Mouse (Mus musculus): ENCODE results near the gene Smok3a. TPM values are rescaled to one million over a fixed set of nuclear protein-coding genes. Genes with fewer than 3 reads are reported as not detected.

The Smok3a gene
- total and polyA plus RNA-seq, 2 experiments, result not detected

DNA sequence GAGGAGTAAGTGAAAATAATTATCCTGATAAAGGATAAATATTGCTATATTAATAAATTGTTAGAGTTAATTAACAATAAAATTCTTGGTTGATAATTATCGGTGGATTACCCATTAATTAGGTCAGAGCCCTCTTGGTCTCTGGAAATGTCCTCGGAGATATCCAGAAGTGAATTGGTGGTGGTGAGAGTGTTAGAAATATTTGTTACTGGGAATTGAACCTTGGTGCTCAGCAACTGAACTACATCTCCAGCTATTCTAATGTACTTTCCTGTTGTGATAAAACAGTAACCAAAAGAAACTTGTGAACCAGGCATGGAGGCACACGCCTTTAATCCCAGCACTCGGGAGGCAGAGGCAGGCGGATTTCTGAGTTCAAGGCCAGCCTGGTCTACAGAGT is 59.4 kb downstream of the Smok3a start:
- peak; percentile 46 for DNase-seq (ENCODE audit: extremely low read depth, low read depth, low spot score)
- Histone ChIP-seq H3K27ac (replicated peaks; ENCODE audit: insufficient read depth, low read depth, low read length) (no peak overlapping the region), H3K27me3 (ENCODE audit: control insufficient read depth, insufficient read depth, low read length) (no peaks in the 10 kb centered on the region), H3K79me2 (ENCODE audit: control insufficient read depth, insufficient read depth, low read length) (peaks cover 5% of the 10 kb centered on the region; the same call in 1 of the 2 replicates), H3K36me3 (ENCODE audit: control insufficient read depth, insufficient read depth, low read length) (no peaks in the 10 kb centered on the region), H3K9ac (ENCODE audit: low read depth, low read length) (no peak overlapping the region), H3K4me1 (ENCODE audit: control insufficient read depth, insufficient read depth, low read length) (peaks cover 22% of the 10 kb centered on the region), H3K4me3 (ENCODE audit: insufficient read depth, low read depth, low read length) (no peak overlapping the region)
- TF ChIP-seq POLR2A (IDR thresholded peaks at IDR 0.05; ENCODE audit: extremely low read depth, insufficient read depth, low read length), result no peak
- 52% methylated on average over 5 of the region's 5 CpGs for WGBS

DNA sequence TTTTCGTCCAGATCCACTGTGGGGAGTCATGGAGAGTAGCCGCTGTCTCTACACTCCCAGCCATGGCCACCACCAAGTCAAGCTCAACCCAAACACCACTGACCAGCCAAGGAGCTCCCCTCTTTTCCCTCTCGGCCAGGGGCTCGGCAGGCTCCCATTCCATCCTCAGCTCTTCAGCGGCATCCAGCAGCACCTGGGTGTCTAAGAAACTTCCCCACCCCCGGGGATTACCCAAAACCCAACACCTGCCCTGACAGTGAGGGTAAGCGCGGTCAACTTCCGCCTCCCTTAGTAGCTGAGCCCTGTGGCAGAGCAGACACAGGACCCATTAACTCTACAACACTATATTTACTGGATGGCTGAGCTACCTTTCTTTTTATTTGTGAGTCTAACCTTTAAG is 60.4 kb downstream of the Smok3a start:
- H3K4me1 ChIP-seq (ENCODE audit: control insufficient read depth, insufficient read depth, low read length), result peaks cover 17% of the 10 kb centered on the region
- no peaks in the 10 kb centered on the region for H3K27me3 ChIP-seq (ENCODE audit: control insufficient read depth, insufficient read depth, low read length)
- WGBS, result 92% methylated on average over 9 of the region's 9 CpGs
- H3K36me3 ChIP-seq (ENCODE audit: control insufficient read depth, insufficient read depth, low read length), result no peaks in the 10 kb centered on the region
- no peak for TF ChIP-seq POLR2A (IDR thresholded peaks at IDR 0.05; ENCODE audit: extremely low read depth, insufficient read depth, low read length)
- TF ChIP-seq CTCF (IDR thresholded peaks at IDR 0.05; ENCODE audit: low read depth, low read length), result no peak
- H3K27ac ChIP-seq (replicated peaks; ENCODE audit: insufficient read depth, low read depth, low read length), result peak overlapping the region; percentile 52
- peaks cover 7% of the 10 kb centered on the region; the same call in 1 of the 2 replicates for H3K79me2 ChIP-seq (ENCODE audit: control insufficient read depth, insufficient read depth, low read length)
- DNase-seq (ENCODE audit: extremely low read depth, low read depth, low spot score), result no peak
- no peak overlapping the region for H3K4me3 ChIP-seq (ENCODE audit: insufficient read depth, low read depth, low read length)
- H3K9ac ChIP-seq (ENCODE audit: low read depth, low read length), result no peak overlapping the region

DNA sequence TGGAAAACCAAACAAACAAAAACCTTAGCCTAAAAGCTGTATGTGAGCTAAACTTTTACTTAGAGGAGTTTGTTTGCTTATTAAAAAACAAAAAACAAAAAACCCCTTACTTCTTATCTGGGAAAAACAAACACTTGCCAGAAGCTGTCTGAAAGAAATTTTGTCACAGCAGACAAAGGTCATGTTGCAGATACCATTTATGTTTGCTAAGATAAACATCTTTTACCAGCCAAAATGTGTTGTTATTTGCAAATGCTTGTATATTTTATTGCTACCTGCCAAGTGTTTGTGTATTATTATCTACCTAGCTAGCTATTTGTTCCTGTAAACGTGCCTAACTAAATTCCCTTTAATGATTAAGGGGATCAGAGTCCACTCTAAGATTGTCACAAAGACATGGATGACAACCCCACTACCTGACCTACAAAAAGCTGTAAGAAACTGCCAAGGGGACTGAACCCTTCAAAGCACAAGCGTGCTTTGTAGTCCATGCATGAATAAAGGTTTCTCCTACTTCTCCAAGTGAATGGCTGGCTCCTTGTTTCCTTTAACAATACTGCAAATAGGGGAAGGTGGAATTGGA is 62.3 kb downstream of the Smok3a start:
- Histone ChIP-seq H3K27me3 (ENCODE audit: control insufficient read depth, insufficient read depth, low read length) (no peaks in the 10 kb centered on the region), H3K27ac (replicated peaks; ENCODE audit: insufficient read depth, low read depth, low read length) (peak overlapping the region; percentile 88), H3K4me1 (ENCODE audit: control insufficient read depth, insufficient read depth, low read length) (peaks cover 24% of the 10 kb centered on the region), H3K36me3 (ENCODE audit: control insufficient read depth, insufficient read depth, low read length) (peaks cover 7% of the 10 kb centered on the region), H3K9ac (ENCODE audit: low read depth, low read length) (no peak overlapping the region), H3K79me2 (ENCODE audit: control insufficient read depth, insufficient read depth, low read length) (peaks cover 10% of the 10 kb centered on the region; the same call in 1 of the 2 replicates), H3K4me3 (ENCODE audit: insufficient read depth, low read depth, low read length) (no peak overlapping the region)
- WGBS, result 19% methylated on average over 2 of the region's 2 CpGs
- TF ChIP-seq POLR2A (IDR thresholded peaks at IDR 0.05; ENCODE audit: extremely low read depth, insufficient read depth, low read length), result no peak
- no peak for TF ChIP-seq CTCF (IDR thresholded peaks at IDR 0.05; ENCODE audit: low read depth, low read length)
- peak; percentile 96 for DNase-seq (ENCODE audit: extremely low read depth, low read depth, low spot score)

DNA sequence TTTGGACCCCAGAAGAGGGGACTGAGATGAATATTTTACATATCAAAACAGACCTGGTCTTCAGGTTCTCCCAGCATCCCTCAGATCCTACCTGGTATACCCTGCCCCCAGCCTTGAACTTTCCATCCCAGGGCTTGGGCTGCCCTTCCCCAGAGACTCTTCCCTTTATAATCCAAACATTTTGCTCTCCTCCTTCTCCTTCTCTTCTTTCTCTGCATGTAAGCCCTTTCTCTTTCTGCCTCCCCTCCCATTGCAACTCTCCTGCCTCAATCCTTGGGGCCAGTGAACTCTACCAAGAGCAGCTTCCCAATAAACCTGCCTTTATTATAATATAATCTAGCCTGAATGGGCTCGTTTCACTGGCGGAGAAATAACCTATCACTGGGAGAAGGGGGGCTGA is 62.9 kb downstream of the Smok3a start:
- Histone ChIP-seq H3K36me3 (ENCODE audit: control insufficient read depth, insufficient read depth, low read length) (peaks cover 7% of the 10 kb centered on the region), H3K4me1 (ENCODE audit: control insufficient read depth, insufficient read depth, low read length) (peaks cover 27% of the 10 kb centered on the region), H3K27me3 (ENCODE audit: control insufficient read depth, insufficient read depth, low read length) (no peaks in the 10 kb centered on the region), H3K4me3 (ENCODE audit: insufficient read depth, low read depth, low read length) (no peak overlapping the region), H3K79me2 (ENCODE audit: control insufficient read depth, insufficient read depth, low read length) (peaks cover 10% of the 10 kb centered on the region; the same call in 1 of the 2 replicates), H3K9ac (ENCODE audit: low read depth, low read length) (no peak overlapping the region), H3K27ac (replicated peaks; ENCODE audit: insufficient read depth, low read depth, low read length) (peak overlapping the region; percentile 68)
- DNase-seq (ENCODE audit: extremely low read depth, low read depth, low spot score), result no peak
- TF ChIP-seq CTCF (IDR thresholded peaks at IDR 0.05; ENCODE audit: low read depth, low read length) (no peak), POLR2A (IDR thresholded peaks at IDR 0.05; ENCODE audit: extremely low read depth, insufficient read depth, low read length) (no peak)
- WGBS, result 94% methylated on average over 2 of the region's 2 CpGs

Other genes with a start within 250 kb of the Smok3a start
- 11.5 and 16.7 TPM in 2 replicates for gene Ppp1r35, start 242.4 kb upstream of the Smok3a start, total RNA-seq (2014; rRNA removed)
- 28.9 and 34.0 TPM in 2 replicates for gene Ppp1r35, start 242.4 kb upstream of the Smok3a start, polyA plus RNA-seq (2012; rRNA removed)
- 13.7 and 15.9 TPM in 2 replicates for gene Mepce, start 233.6 kb upstream of the Smok3a start, total RNA-seq (2014; rRNA removed)
- gene Mepce, start 233.6 kb upstream of the Smok3a start, polyA plus RNA-seq (2012; rRNA removed), result 16.3 and 18.7 TPM in 2 replicates
- 3.3 and 4.2 TPM in 2 replicates for gene Zcwpw1, start 233.5 kb upstream of the Smok3a start, total RNA-seq (2014; rRNA removed)
- 1.7 and 1.9 TPM in 2 replicates for gene Zcwpw1, start 233.5 kb upstream of the Smok3a start, polyA plus RNA-seq (2012; rRNA removed)
- gene Pilra, start 185.0 kb upstream of the Smok3a start, total RNA-seq (2014; rRNA removed), result 3.2 TPM in 2 replicates
- 2.3 and 2.4 TPM in 2 replicates for gene Pilra, start 185.0 kb upstream of the Smok3a start, polyA plus RNA-seq (2012; rRNA removed)
- 3.2 and 6.1 TPM in 2 replicates for gene Pilrb1, start 163.2 kb upstream of the Smok3a start, total RNA-seq (2014; rRNA removed)
- gene Pilrb1, start 163.2 kb upstream of the Smok3a start, polyA plus RNA-seq (2012; rRNA removed), result 2.7 and 5.1 TPM in 2 replicates
- 2.1 and 3.7 TPM in 2 replicates for gene Pilrb2, start 149.4 kb upstream of the Smok3a start, total RNA-seq (2014; rRNA removed)
- gene Pilrb2, start 149.4 kb upstream of the Smok3a start, polyA plus RNA-seq (2012; rRNA removed), result 2.2 and 4.4 TPM in 2 replicates
- 141 and 173 TPM in 2 replicates for gene Cyp3a13, start 99.6 kb upstream of the Smok3a start, total RNA-seq (2014; rRNA removed)
- gene Cyp3a13, start 99.6 kb upstream of the Smok3a start, polyA plus RNA-seq (2012; rRNA removed), result 22.9 and 28.6 TPM in 2 replicates
- 0.47 and 0.55 TPM in 2 replicates for gene Gjc3, start 58.2 kb upstream of the Smok3a start, total RNA-seq (2014; rRNA removed)
- 0.18 and 0.44 TPM in 2 replicates for gene Gjc3, start 58.2 kb upstream of the Smok3a start, polyA plus RNA-seq (2012; rRNA removed)
- 1,462 and 1,614 TPM in 2 replicates for gene Azgp1, start 39.7 kb upstream of the Smok3a start, total RNA-seq (2014; rRNA removed)
- 1,097 and 1,209 TPM in 2 replicates for gene Azgp1, start 39.7 kb upstream of the Smok3a start, polyA plus RNA-seq (2012; rRNA removed)
- gene Smok3b, start 168 bp downstream of the Smok3a start, total RNA-seq (2014; rRNA removed), result 0.37 TPM in 1 of 2 replicates, not detected in the other
- gene Smok3b, start 168 bp downstream of the Smok3a start, polyA plus RNA-seq (2012; rRNA removed), result not detected in 2 replicates
- gene Smok3c, start 31.9 kb downstream of the Smok3a start, total RNA-seq (2014; rRNA removed), result not detected in 2 replicates
- not detected in 2 replicates for gene Smok3c, start 31.9 kb downstream of the Smok3a start, polyA plus RNA-seq (2012; rRNA removed)
- 22.2 and 24.3 TPM in 2 replicates for gene Zkscan1, start 63.8 kb downstream of the Smok3a start, total RNA-seq (2014; rRNA removed)
- 3.1 and 3.9 TPM in 2 replicates for gene Zkscan1, start 63.8 kb downstream of the Smok3a start, polyA plus RNA-seq (2012; rRNA removed)
- 8.9 and 10.2 TPM in 2 replicates for gene Zscan21, start 95.6 kb downstream of the Smok3a start, total RNA-seq (2014; rRNA removed)
- gene Zscan21, start 95.6 kb downstream of the Smok3a start, polyA plus RNA-seq (2012; rRNA removed), result 6.0 and 6.8 TPM in 2 replicates
- gene Zfp113, start 134.5 kb downstream of the Smok3a start, total RNA-seq (2014; rRNA removed), result 3.5 and 3.8 TPM in 2 replicates
- gene Zfp113, start 134.5 kb downstream of the Smok3a start, polyA plus RNA-seq (2012; rRNA removed), result 3.6 and 4.2 TPM in 2 replicates
- 61.9 and 74.4 TPM in 2 replicates for gene Cops6, start 139.8 kb downstream of the Smok3a start, total RNA-seq (2014; rRNA removed)
- 109 and 118 TPM in 2 replicates for gene Cops6, start 139.8 kb downstream of the Smok3a start, polyA plus RNA-seq (2012; rRNA removed)
- gene Ap4m1, start 150.7 kb downstream of the Smok3a start, total RNA-seq (2014; rRNA removed), result 9.6 and 12.3 TPM in 2 replicates
- 9.1 and 14.8 TPM in 2 replicates for gene Ap4m1, start 150.7 kb downstream of the Smok3a start, polyA plus RNA-seq (2012; rRNA removed)
- gene Mcm7, start 151.2 kb downstream of the Smok3a start, total RNA-seq (2014; rRNA removed), result 11.0 and 14.8 TPM in 2 replicates
- 9.7 and 12.4 TPM in 2 replicates for gene Mcm7, start 151.2 kb downstream of the Smok3a start, polyA plus RNA-seq (2012; rRNA removed)
- 14.2 and 14.9 TPM in 2 replicates for gene Taf6, start 166.2 kb downstream of the Smok3a start, total RNA-seq (2014; rRNA removed)
- 29.9 and 32.7 TPM in 2 replicates for gene Taf6, start 166.2 kb downstream of the Smok3a start, polyA plus RNA-seq (2012; rRNA removed)
- 4.9 and 5.0 TPM in 2 replicates for gene Cnpy4, start 166.2 kb downstream of the Smok3a start, total RNA-seq (2014; rRNA removed)
- 1.3 and 1.7 TPM in 2 replicates for gene Cnpy4, start 166.2 kb downstream of the Smok3a start, polyA plus RNA-seq (2012; rRNA removed)
- gene Mblac1, start 173.1 kb downstream of the Smok3a start, total RNA-seq (2014; rRNA removed), result 1.0 and 1.1 TPM in 2 replicates
- gene Mblac1, start 173.1 kb downstream of the Smok3a start, polyA plus RNA-seq (2012; rRNA removed), result 2.1 and 2.7 TPM in 2 replicates
- gene Nxpe5, start 204.6 kb downstream of the Smok3a start, total RNA-seq (2014; rRNA removed), result not detected in 2 replicates
- gene Nxpe5, start 204.6 kb downstream of the Smok3a start, polyA plus RNA-seq (2012; rRNA removed), result 0.04 and 0.07 TPM in 2 replicates
- 99.9 and 105 TPM in 2 replicates for gene Lamtor4, start 234.2 kb downstream of the Smok3a start, total RNA-seq (2014; rRNA removed)
- gene Lamtor4, start 234.2 kb downstream of the Smok3a start, polyA plus RNA-seq (2012; rRNA removed), result 177 and 206 TPM in 2 replicates
- gene BC037034, start 242.8 kb downstream of the Smok3a start, total RNA-seq (2014; rRNA removed), result 3.1 and 3.2 TPM in 2 replicates
- gene BC037034, start 242.8 kb downstream of the Smok3a start, polyA plus RNA-seq (2012; rRNA removed), result 16.8 and 24.1 TPM in 2 replicates

Data from liver, adult 2 months (tissue).